Mouse (Mus musculus) gastrocnemius, adult 8-10 months (tissue): ENCODE results near the gene Arpc3. TPM values are rescaled to one million over a fixed set of nuclear protein-coding genes. Genes with fewer than 3 reads are reported as not detected.

Source experiments
- DNase-seq, 2 experiments: peaks; one replicate each; pipeline ENCODE4 v3.0.0; 2022; ENCODE audit warnings: low spot score in 2 of 2
- total RNA-seq, 4 experiments: library from RNA; stranded (reverse); gene quantifications; 2 replicates each; pipeline ENCODE4 v1.2.4; 2022

Arpc3 gene
- total RNA-seq, result 10 to 100 TPM; 40.8 to 56.9 (median 49.9) TPM

- DNase-seq, result peak; percentile 81 to 84
Measured at GRCm38 (mm10) chr5:122391786-122392180, at the start of gene Arpc3. TSS of gene Arpc3 (plus strand) at chr5:122391878.

DNA sequence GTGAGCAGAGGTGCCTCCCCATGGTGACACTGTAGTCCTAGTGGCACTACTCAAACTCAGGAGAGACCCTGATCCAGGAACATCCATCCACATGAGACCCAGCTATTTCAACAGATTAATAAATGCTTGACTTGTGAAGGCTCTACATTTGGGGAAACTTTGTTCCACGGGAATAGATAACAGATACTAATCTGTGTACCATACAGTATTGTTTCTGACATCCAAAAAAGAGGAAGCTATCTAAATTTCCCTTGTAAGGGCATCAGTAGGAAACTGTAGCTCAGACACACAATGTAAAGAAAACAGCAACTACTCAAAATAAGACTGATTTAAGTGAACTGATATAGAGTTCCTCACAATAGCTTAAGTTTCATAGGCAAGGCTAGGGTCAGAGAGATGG is 48.8 kb upstream of the Arpc3 start:
- DNase-seq, result no peak

GRCm38 (mm10) chr5:122343768-122344167 is 47.9 kb upstream of the Arpc3 start:
- DNase-seq, result no peak

GRCm38 (mm10) chr5:122344260-122344659 is 47.4 kb upstream of the Arpc3 start:
- peak; percentile 26 to 43 for DNase-seq

GRCm38 (mm10) chr5:122345777-122346176 is 45.9 kb upstream of the Arpc3 start:
- no peak for DNase-seq

DNA sequence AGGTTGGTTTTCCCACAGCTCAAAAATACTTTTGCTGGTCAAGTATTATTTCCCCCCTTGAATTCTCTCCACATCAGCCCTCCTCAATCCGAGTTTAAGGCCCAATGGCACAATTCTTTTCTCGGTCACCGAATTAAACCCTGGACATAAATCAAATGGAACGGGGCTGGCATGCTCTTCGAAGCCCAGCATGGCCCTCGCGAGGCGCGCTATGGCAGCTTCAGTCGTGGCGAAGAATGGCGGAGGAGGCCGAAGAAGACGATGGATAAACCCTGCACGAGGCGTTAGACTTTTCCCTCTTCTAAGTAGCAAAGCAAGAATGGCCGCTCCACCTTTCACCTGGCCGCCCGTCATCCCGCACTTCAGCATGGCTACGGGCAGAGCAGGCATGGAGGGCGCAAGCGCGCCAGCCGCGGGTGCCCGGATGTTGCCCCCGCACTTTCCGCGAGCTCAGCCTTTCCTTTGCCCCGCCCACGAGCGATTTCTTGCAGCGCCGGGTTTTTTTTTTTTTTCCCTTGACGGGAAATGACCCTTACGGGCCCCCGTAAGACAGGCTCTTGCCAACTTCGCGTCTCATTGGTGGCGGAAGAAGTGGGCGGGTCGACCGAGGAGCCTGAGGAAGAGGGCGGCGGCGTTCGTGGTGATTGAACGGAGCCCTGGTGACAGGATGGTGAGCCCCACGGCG is 37.7 kb upstream of the Arpc3 start, which contains the start of the genes Rad9b and Vps29:
Rad9b (minus strand) TSS at position 427 of the 685 bp plus-strand sequence.
Vps29 (plus strand) TSS at position 563 of the 685 bp plus-strand sequence.
- peak; percentile 94 to 96 for DNase-seq

DNA sequence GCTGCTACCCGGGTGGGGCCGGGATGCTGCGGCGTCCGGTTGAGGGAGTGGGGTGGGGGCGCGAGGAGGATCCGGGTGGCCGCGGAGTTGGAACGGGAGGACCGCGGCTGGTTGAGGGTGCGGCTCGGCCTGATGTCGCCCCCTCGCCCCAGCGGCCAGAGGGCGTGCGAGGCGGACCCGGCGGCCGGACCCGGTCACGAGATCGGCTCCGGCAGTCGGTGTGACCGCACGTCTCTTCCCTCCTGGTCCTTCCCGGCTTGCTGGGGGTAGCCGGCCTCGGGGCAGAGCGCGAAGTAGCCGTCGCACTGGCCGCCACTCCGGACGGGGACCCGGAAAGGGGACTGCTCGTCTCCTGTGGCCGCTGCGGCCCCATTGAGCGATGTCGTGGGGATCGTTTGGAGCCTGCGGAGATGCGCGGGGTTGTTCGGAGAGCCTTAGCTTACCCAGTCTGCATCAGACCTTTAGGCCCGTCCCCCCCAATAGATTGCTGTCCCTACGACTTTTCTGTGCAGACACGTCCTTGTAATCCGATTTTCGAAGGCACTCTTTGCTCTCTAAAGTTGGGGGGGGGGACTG is 37.1 kb upstream of the Arpc3 start:
- DNase-seq, result no peak

DNA sequence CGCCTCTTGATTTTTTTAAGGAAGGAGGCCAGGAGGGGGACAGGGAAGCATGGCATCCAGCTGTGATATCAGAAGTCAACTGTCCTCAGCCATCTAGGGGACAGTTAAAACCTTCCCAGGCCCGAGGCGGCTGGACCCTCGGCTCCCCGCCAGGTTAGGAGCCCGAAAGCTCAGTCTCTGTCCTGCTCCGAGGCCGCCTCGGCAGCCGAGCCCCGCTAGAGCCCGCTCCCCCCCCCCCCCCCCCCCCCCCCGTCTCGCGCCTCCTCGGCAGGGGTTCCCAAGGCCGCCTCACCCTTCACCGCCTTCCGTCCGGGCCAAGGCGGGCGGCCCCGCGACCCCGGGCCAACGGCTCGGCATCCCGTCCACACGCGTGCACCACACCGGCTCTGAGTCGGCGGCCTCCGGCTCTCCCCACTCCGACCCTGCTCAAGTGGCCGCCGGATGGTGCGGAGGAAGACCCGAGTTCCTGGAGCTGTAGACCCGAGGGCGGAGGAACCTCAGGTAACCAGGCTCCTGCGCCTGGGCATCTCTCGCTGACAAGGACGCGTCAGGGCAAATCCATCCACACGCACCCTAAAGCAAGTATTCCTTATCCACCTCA is 20.0 kb upstream of the Arpc3 start, which contains the start of gene Gpn3:
Gpn3 (plus strand) TSS at position 286 of the 601 bp plus-strand sequence.
- peak in 1 of 2 experiments; percentile 18 for DNase-seq

GRCm38 (mm10) chr5:122372192-122372769 is 19.4 kb upstream of the Arpc3 start, which contains the start of gene Fam216a:
TSS of gene Fam216a (minus strand) at chr5:122372364.
- peak; percentile 97 for DNase-seq

DNA sequence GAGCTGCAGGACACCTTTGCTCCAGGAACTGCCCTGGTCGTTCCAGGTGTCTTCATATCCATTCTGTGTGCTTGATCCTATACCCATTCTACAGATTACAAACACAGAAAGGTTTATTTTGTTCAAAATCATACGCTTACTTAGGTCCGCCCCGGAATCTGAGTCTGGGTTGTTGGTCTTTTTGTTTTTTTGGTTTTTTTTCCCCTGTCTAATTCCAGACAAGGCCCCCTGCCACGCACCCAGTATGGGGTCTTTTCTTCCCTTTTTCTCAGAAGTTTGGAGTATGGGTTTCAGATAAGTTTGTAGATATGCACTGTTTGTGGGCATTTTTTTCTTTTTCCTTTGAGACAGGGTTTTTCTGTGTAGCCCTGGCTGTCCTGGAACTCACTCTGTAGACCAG is 18.8 kb upstream of the Arpc3 start:
- no peak for DNase-seq

DNA sequence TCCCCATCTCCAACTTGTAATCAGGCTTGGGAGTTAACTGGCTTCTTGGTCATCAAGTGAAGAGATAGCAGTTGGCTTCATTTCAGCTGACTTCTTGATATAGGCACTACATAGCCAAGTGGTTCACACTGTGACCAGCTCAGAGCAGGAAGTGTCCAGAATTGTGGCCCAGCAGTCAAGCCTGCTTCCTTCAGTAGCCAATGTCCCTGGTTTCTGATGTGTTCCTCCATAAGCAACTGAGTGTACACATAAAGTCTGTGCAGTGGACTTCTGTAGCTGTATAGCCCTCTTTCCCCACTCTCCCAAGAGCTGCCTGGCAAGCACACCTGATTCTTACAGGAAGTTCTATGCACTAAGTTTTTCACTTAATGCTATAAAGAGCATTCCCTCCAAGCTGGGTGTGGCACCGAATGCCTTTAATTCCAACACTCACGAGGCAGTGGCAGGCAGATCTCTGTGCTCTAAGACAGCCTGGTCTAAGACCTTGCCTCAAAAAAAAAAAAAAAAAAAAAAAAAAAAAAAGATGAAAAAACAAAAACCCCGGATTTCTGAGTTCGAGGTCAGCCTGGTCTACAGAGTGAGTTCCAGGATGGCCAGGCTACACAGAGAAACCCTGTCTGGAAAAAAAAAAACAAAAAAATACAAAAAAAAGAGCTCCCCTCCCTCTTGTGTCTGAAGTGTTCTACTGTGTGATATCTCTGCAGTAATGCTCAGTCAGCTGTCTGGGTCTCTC is 14.4 kb upstream of the Arpc3 start:
- DNase-seq, result no peak

- no peak for DNase-seq
Measured at GRCm38 (mm10) chr5:122378171-122378570, 13.5 kb upstream of the Arpc3 start.

DNA sequence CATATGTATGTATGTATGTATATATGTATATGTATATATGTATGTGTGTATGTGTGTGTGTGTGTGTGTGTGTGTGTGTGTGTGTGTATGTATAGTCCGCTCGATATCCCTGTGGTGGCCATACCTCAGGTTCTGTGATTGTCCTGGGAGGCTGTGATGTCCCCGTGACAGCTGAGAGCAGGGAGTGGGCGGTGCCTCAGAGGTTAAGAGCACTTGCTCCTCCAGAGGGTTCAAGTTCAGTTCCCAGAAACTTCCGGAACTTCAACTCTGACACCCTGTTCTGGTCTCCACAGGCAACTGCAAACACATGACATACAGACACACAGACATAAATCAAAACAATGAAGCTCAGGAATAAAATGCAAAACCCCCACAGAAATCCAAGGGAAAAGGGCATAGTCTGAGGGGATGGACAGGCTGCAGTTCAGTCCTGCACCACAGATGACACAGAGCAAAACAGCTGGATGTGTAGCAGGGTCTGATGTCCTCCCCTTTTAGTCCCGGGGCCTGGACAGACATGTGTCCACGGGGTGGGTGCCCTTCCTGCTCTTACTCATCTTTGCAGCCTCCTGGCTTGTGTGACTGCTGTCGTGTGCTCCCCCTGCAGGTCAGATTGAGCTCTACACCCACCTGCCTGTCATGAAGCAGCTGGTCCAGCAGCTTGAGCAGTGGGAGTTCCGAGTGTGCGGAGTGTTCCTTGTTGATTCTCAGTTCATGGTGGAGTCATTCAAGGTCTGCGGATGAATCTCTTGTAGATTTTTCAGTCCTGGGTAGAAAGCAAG is 12.1 kb upstream of the Arpc3 start:
- DNase-seq, result peak; percentile 65 to 68

- DNase-seq, result no peak
Measured at GRCm38 (mm10) chr5:122390006-122390405, 1.7 kb upstream of the Arpc3 start.

DNA sequence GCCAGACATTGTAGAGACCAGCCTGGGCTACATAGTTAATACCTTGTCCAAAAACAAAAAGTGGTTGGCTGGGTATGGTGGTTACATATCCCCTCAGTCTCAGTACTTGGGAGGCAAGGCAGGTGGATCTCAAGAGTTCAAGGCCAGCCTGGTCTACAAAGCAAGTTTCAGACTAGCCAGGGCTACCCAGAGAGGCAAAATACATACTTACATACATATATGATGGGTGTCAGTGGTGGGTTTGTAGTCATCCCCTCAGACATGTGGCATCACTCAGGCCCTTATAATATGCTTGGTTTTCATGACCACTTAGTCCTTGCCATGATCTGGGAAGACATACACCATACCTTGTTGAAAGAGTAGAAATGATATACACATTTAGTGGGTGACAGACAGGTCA is 1.0 kb upstream of the Arpc3 start:
- no peak for DNase-seq

- no peak for DNase-seq
Measured at GRCm38 (mm10) chr5:122391178-122391785, 396 bp upstream of the Arpc3 start.

DNA sequence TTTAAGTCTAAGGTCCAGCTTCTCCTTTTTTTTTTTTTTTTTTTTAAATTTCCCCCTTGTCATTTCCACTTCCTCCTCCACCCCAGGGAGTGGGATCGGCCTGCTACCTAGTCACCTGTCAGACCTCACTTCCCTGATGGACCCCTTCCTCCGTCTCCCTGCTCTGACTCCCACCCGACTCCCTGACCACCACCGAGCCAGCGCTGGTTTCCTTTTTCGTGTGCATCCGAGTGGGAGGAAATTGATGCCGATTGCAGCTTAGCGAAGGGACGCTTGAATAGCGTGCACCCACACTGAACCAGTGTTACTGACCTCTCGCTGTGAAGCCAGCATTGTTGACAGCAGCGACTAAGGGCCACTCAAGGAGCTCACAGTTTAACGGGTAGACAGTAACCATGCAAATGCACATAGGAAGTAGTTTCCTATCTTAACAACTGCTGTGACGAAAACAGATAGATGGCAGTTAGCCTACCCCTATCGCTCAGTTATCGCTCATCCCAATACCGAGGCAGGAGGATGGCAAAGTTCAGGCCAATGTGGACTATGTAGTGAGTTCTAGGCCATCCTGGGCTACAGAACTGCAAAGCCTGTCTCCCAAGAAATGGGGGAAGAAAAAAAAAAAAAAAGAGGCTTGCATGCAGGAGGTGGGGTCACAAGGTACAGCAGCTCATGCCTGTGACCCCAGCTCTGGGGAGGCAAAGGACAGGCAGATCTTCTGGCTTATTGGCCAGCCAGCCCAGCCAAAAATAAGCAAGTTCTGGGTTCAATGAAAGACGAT is 738 bp downstream of the Arpc3 start:
- no peak for DNase-seq

DNA sequence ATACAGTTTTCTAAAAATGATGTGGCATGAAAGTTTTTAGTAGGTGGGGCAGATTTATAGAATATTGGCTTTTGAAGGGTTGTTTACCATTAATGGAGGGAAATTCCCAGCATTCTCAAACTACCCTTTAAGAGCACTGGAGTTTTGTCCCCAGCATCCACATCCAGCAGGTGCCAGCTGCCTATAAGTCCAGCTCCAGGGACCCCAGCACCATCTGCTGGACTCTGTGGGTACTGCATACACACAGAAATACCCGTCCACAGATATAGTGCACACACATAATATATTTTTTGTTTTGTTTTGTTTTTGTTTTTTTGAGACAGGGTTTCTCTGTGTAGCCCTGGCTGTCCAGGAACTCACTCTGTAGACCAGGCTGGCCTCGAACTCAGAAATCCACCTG is 2.2 kb downstream of the Arpc3 start:
- DNase-seq, result peak; percentile 49 to 54

GRCm38 (mm10) chr5:122396791-122397190 is 5.1 kb downstream of the Arpc3 start:
- no peak for DNase-seq
